In genomic region chr9:90056716-90057115, GRCm38 (mm10) we compare ENCODE assay signal across 21 mouse cellular contexts.
"Had no signal": no experiment of that assay in that cellular context is flagged by ENCODE, and none has a peak within 500 bp of the region (broad histone marks: within the 10 kb centered on the region; RNA-seq: fewer than 3 reads in every experiment).

No protein-coding gene starts in this region.

- H3K4me3 ChIP-seq: intestine, embryonic 15.5 days; liver, embryonic 12.5 days; megakaryocyte, embryonic 14.5 days; midbrain, embryonic 10.5 days; midbrain, embryonic 13.5 days; myocyte; neural tube, embryonic 13.5 days had no signal

- H3K36me3 ChIP-seq: intestine, embryonic 15.5 days; liver, embryonic 12.5 days; liver, embryonic 15.5 days; midbrain, embryonic 10.5 days; midbrain, embryonic 13.5 days; neural tube, embryonic 13.5 days had no signal

- H3K27ac ChIP-seq: intestine, embryonic 15.5 days; liver, embryonic 12.5 days; liver, embryonic 15.5 days; midbrain, embryonic 10.5 days; midbrain, embryonic 13.5 days; neural tube, embryonic 13.5 days; stomach, postnatal 0 days had no signal

- H3K9me3 ChIP-seq: intestine, embryonic 15.5 days; liver, embryonic 12.5 days; liver, embryonic 15.5 days; megakaryocyte, embryonic 14.5 days; midbrain, embryonic 10.5 days; midbrain, embryonic 13.5 days; neural tube, embryonic 13.5 days had no signal

- H3K4me2 ChIP-seq: intestine, embryonic 15.5 days; liver, embryonic 12.5 days; midbrain, embryonic 13.5 days; neural tube, embryonic 13.5 days had no signal

- H3K27me3 ChIP-seq: intestine, embryonic 15.5 days had no signal

- DNase-seq: kidney, adult 11 months; kidney, adult 9 months; kidney, postnatal 14 days; kidney, postnatal 4 days; lung, adult 2 months; lung, postnatal 14 days; retina, postnatal 1 day; right cerebral cortex, postnatal 25 days; thymus, adult 2 months; thymus, postnatal 14 days; thymus, postnatal 4 days had no signal

- ATAC-seq: intestine, embryonic 15.5 days; liver, embryonic 12.5 days; midbrain, embryonic 13.5 days; midbrain, embryonic 16.5 days had no signal

- H3K9ac ChIP-seq: intestine, embryonic 15.5 days; liver, embryonic 12.5 days; liver, embryonic 15.5 days; midbrain, embryonic 13.5 days; neural tube, embryonic 13.5 days had no signal

- H3K4me1 ChIP-seq: liver, embryonic 12.5 days; liver, embryonic 15.5 days had no signal
